Mouse (Mus musculus) common myeloid progenitor, adult 5-6 weeks (primary cell): ENCODE measurements around the gene Kdm4d. TPM values are rescaled to one million over a fixed set of nuclear protein-coding genes. Genes with fewer than 3 reads are reported as not detected.
"Not testable (repeated sequence)": the region's sequence is repeated elsewhere in the genome, so short reads cannot be mapped to it uniquely, and the experiment has no call there.

ENCODE experiments used
- ATAC-seq: replicated peaks from 2 replicates; pipeline ENCODE4 v1.8.0; 2016; ENCODE audit warnings: low read depth, mild to moderate bottlenecking, moderate TSS enrichment, inconsistent platforms; ENCODE audit not compliant: poor library complexity, severe bottlenecking
- total RNA-seq: library from RNA; stranded (forward); fragments of 200-1000, 187-1606 nt; gene quantifications from 2 replicates; pipeline ENCODE4 v1.2.3, GENCODE M21; 2017

Gene Kdm4d
- total RNA-seq, 1 experiment from 2014 or later: 0.69 TPM

GRCm38 (mm10) chr9:14462536-14462935 is 37.7 kb downstream of the Kdm4d start:
- ATAC-seq: not testable (repeated sequence)

- ATAC-seq: no peak; the same call in 1 of the 2 replicates
Measured at GRCm38 (mm10) chr9:14456320-14456719, 44.0 kb downstream of the Kdm4d start.

GRCm38 (mm10) chr9:14451120-14451519 is 49.2 kb downstream of the Kdm4d start:
- peak; percentile 72; the same call in 1 of the 2 replicates for ATAC-seq

GRCm38 (mm10) chr9:14447086-14447485 is 53.2 kb downstream of the Kdm4d start:
- not testable (repeated sequence) for ATAC-seq

- no peak for ATAC-seq
Measured at GRCm38 (mm10) chr9:14440347-14440746, 59.9 kb downstream of the Kdm4d start.

- no peak for ATAC-seq
Measured at GRCm38 (mm10) chr9:14433252-14433939, 66.9 kb downstream of the Kdm4d start.

Other genes with a start within 250 kb of the Kdm4d start
- 11.8 and 12.5 TPM in 2 replicates for gene Sesn3, start 225.4 kb downstream of the Kdm4d start, total RNA-seq
- gene Endod1, start 119.0 kb downstream of the Kdm4d start, total RNA-seq: 28.2 and 28.8 TPM in 2 replicates
- 260 and 293 TPM in 2 replicates for gene Cwc15, start 135 bp upstream of the Kdm4d start, total RNA-seq
- 0.05 TPM in 1 of 2 replicates, not detected in the other for gene Amotl1, start 144.6 kb upstream of the Kdm4d start, total RNA-seq
- not detected in 2 replicates for gene Piwil4, start 240.3 kb upstream of the Kdm4d start, total RNA-seq